Mouse (Mus musculus) limb, embryonic 14.5 days (tissue): ENCODE results near the gene Adam21. TPM values are rescaled to one million over a fixed set of nuclear protein-coding genes. Genes with fewer than 3 reads are reported as not detected.
A peak's percentile ranks its signal among the peaks of the same experiment; 100 is the strongest.
"Not testable (repeated sequence)": the region's sequence is repeated elsewhere in the genome, so short reads cannot be mapped to it uniquely, and the experiment has no call there.

ENCODE experiments used
- ATAC-seq: fragments of 200-750 bp; cut with Nextera tagmentation; 2 replicates; pipeline ENCODE4 v1.8.0; 2017; ENCODE audit warnings: low read depth, moderate number of reproducible peaks, moderate TSS enrichment; ENCODE audit not compliant: low FRiP score
- DNase-seq: peaks from one replicate; pipeline ENCODE4 v3.0.0-alpha.2; 2015; ENCODE audit warnings: low spot score
- H3K27ac ChIP-seq: fragments of 300-500 bp; sonication (generic); replicated peaks from 2 replicates; pipeline ENCODE4 v1.5.1; 2014; ENCODE audit warnings: low read depth, mild to moderate bottlenecking, low read length, moderate library complexity, mixed read lengths
- H3K27me3 ChIP-seq: fragments of 300-500 bp; sonication (generic); 2 replicates; pipeline ENCODE4 v1.6.1; 2014; ENCODE audit warnings: low read length, mixed read lengths; ENCODE audit not compliant: control insufficient read depth, insufficient read depth
- H3K36me3 ChIP-seq: fragments of 300-500 bp; sonication (generic); 2 replicates; pipeline ENCODE4 v1.6.1; 2014; ENCODE audit warnings: mild to moderate bottlenecking, low read length, moderate library complexity, mixed read lengths; ENCODE audit not compliant: control insufficient read depth, insufficient read depth
- H3K4me1 ChIP-seq: fragments of 300-500 bp; sonication (generic); 2 replicates; pipeline ENCODE4 v1.6.1; 2014; ENCODE audit warnings: antibody characterized with exemption, low read length, mixed read lengths; ENCODE audit not compliant: control insufficient read depth, insufficient read depth
- H3K4me2 ChIP-seq: fragments of 300-500 bp; sonication (generic); replicated peaks from 2 replicates; pipeline ENCODE4 v1.6.1; 2014; ENCODE audit warnings: low read depth, mild to moderate bottlenecking, low read length, moderate library complexity; ENCODE audit not compliant: severe bottlenecking
- H3K4me3 ChIP-seq: fragments of 300-500 bp; sonication (generic); replicated peaks from 2 replicates; pipeline ENCODE4 v1.5.1; 2014; ENCODE audit warnings: low read length
- H3K9ac ChIP-seq: fragments of 300-500 bp; sonication (generic); 2 replicates; pipeline ENCODE4 v1.6.1; 2014; ENCODE audit warnings: mild to moderate bottlenecking, low read depth, low read length, moderate library complexity; ENCODE audit not compliant: severe bottlenecking
- H3K9me3 ChIP-seq: fragments of 300-500 bp; sonication (generic); 2 replicates; pipeline ENCODE4 v1.6.1; 2016; ENCODE audit warnings: low read length; ENCODE audit not compliant: control insufficient read depth
- POLR2A ChIP-seq: fragments of 200-500 bp; IDR thresholded peaks from 2 replicates; pipeline ENCODE4 v1.8.0; 2012; ENCODE audit warnings: inconsistent platforms, mild to moderate bottlenecking, moderate library complexity, borderline replicate concordance; ENCODE audit not compliant: insufficient read depth, insufficient read length; ENCODE audit errors: extremely low read depth
- WGBS: fragments of 180-500 bp; shearing (Covaris S2); extraction: QIAGEN DNeasy Blood & Tissue Kit; methylation state at CpG from one replicate; pipeline ENCODE4 v1.1.7; 2014; 5-methylcytosine and 5-hydroxymethylcytosine counted together
- polyA plus RNA-seq, 2 experiments: library from polyadenylated mRNA; depleted of rRNA in 1 of 2; stranded (reverse) in 1 of 2; unstranded in 1 of 2; fragments of >200 nt; fragmentation: Nextera tagmentation in 1 of 2; extraction: Ambion mirVana in 1 of 2; gene quantifications; 2 replicates each; pipeline versions ENCODE4 v1.2.1 to v1.2.3; 2012 to 2014

Gene Adam21
- polyA plus RNA-seq, 2 experiments, result 0.11 to 0.22 TPM

DNA sequence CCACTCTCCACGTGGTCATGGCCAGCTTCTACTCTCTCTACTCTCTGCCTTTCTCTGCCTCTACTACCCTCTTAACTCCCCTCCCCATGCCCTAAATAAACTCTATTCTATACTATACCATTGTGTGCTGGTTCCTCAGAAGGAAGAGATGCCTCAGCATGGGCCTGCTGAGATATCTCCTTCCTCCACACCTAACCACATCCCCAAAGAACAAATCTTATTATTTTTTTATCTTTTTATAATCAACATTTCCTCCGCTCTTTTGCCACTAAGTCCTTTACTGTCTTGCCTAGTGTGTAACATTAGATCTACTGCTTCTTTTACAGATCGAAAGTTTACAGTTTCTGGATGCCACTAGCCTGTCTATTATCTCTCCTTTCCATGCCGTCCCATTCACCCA lies 21.1 kb downstream of the Adam21 start:
- 70% methylated on average over 4 of the region's 4 CpGs for WGBS

DNA sequence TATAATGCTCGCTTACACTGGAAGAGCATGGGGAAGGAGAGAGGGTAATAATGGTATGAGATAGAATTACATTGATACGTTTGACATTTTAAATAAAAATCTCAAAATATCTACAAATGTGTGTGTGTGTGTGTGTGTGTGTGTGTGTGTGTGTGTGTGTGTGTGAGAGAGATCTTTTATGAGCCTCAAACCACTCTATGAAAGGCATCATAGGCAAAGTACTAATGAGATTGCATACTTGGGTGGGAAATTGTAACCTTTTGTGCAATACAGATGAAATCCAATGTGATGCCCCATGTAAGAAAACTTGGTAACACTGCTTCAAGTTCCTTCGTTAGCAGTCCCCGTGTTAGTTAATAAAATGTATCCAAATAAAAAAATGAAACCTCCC lies 35.2 kb downstream of the Adam21 start:
- ATAC-seq, result peak; percentile 14; the same call in 1 of the 2 replicates
- Histone ChIP-seq H3K9me3 (no peaks in the 10 kb centered on the region), H3K9ac (peak overlapping the region; percentile 75), H3K27me3 (no peaks in the 10 kb centered on the region), H3K36me3 (no peaks in the 10 kb centered on the region), H3K27ac (peak overlapping the region; percentile 67; the same call in 1 of the 2 replicates), H3K4me3 (peak overlapping the region; percentile 80), H3K4me1 (peaks cover 3% of the 10 kb centered on the region; the same call in 1 of the 2 replicates), H3K4me2 (peak overlapping the region; percentile 66)
- 16% methylated on average over 4 of the region's 4 CpGs for WGBS
- TF ChIP-seq POLR2A, result no peak
- peak; percentile 7 for DNase-seq

More for the DNA sequence above, 21.1 kb downstream of the Adam21 start:
- ATAC-seq (no peak), DNase-seq (no peak)
- Histone ChIP-seq H3K36me3 (no peaks in the 10 kb centered on the region), H3K27ac (no peak overlapping the region), H3K4me1 (no peaks in the 10 kb centered on the region), H3K9ac (no peak overlapping the region), H3K27me3 (no peaks in the 10 kb centered on the region), H3K4me3 (no peak overlapping the region), H3K4me2 (no peak overlapping the region), H3K9me3 (no peaks in the 10 kb centered on the region)
- TF ChIP-seq POLR2A, result no peak

DNA sequence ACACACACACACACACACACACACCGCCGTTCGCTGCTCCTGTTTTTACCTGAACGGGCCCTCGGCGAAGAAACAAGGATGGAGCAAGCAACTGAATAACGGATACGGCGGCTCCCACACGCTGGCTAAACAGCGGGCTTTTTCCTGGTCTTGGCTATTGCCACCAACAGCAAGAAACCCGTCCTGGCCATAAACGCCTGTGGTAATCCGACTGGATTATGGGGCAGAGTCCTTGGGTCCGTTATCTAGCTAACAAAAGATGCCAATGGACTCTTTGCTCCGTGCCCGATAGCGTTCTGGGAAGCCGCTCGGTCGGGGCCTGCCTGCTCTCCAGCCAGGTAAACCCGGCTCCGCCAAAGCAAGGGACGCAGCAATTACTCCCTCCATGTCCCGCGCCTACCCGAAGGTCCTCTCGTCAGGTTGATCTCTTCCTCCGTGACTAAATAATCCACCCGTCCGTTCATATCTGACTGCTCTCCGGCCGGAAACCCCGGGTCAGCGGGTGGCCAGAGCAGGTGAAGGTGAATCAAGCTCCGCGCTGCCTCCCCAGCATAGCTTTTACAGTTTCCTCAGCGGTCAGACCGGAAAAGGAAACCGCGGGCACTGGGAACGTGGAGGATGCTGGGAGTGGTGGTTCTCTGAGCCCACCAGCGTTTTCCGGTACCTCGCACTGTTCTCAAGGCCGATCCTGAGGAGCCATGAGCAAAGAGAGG lies 35.8 kb downstream of the Adam21 start, which contains the start of the genes Gm20498 and Synj2bp:
Gm20498 (minus strand) TSS at position 590 of the 713 bp plus-strand sequence.
Synj2bp (minus strand) TSS at position 596 of the 713 bp plus-strand sequence.
- Histone ChIP-seq H3K27ac (peak within 1 kb of the TSS; percentile 67), H3K4me2 (peak within 1 kb of the TSS; percentile 66), H3K9me3 (no peaks in the 10 kb centered on the region), H3K27me3 (no peaks in the 10 kb centered on the region), H3K36me3 (no peaks in the 10 kb centered on the region), H3K4me1 (peaks cover 3% of the 10 kb centered on the region; the same call in 1 of the 2 replicates), H3K9ac (peak within 1 kb of the TSS; percentile 75), H3K4me3 (peak within 1 kb of the TSS; percentile 80)
- DNase-seq (peak; percentile 88), ATAC-seq (peak; percentile 95)
- under 1% methylated on average over 46 of the region's 46 CpGs for WGBS
- no peak for TF ChIP-seq POLR2A

DNA sequence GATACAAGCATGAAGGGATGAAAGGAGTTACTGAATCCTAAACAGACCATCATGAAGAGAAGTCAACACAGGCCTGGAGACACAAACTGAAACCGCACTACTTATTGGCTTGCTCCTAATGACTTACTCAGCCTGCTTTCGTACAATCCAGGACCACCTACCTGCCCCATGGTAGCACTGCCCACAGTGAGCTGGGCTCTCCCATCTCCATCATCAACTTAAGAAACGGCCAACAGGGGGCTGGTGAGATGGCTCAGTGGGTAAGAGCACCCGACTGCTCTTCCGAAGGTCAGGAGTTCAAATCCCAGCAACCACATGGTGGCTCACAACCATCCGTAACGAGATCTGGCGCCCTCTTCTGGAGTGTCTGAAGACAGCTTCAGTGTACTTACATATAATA lies 37.7 kb downstream of the Adam21 start:
- ATAC-seq, result not testable (repeated sequence)

More for the DNA sequence above, 37.7 kb downstream of the Adam21 start:
- not testable (repeated sequence) for H3K4me3 ChIP-seq, H3K4me2 ChIP-seq, DNase-seq, H3K9ac ChIP-seq, H3K9me3 ChIP-seq, H3K4me1 ChIP-seq, H3K36me3 ChIP-seq, H3K27me3 ChIP-seq, H3K27ac ChIP-seq
- 86% methylated on average over 5 of the region's 8 CpGs for WGBS

Other genes starting within 250 kb of the Adam21 start
- 4.2 and 5.2 TPM in 2 replicates for gene Slc8a3, start 235.3 kb downstream of the Adam21 start, polyA plus RNA-seq (2012; rRNA removed)
- gene Slc8a3, start 235.3 kb downstream of the Adam21 start, polyA plus RNA-seq (2014; fragmentation: Nextera tagmentation; extraction: Ambion mirVana), result 2.5 TPM in 2 replicates
- 0.96 and 1.1 TPM in 2 replicates for gene Gm4787, start 189.0 kb downstream of the Adam21 start, polyA plus RNA-seq (2012; rRNA removed)
- gene Gm4787, start 189.0 kb downstream of the Adam21 start, polyA plus RNA-seq (2014; fragmentation: Nextera tagmentation; extraction: Ambion mirVana), result 0.19 and 0.22 TPM in 2 replicates
- 0.70 and 0.75 TPM in 2 replicates for gene Adam4, start 146.5 kb downstream of the Adam21 start, polyA plus RNA-seq (2012; rRNA removed)
- 0.62 and 0.79 TPM in 2 replicates for gene Adam4, start 146.5 kb downstream of the Adam21 start, polyA plus RNA-seq (2014; fragmentation: Nextera tagmentation; extraction: Ambion mirVana)
- gene Cox16, start 83.3 kb downstream of the Adam21 start, polyA plus RNA-seq (2012; rRNA removed), result 79.2 and 102 TPM in 2 replicates
- 137 and 139 TPM in 2 replicates for gene Cox16, start 83.3 kb downstream of the Adam21 start, polyA plus RNA-seq (2014; fragmentation: Nextera tagmentation; extraction: Ambion mirVana)
- 18.8 and 19.3 TPM in 2 replicates for gene Gm20498, start 35.6 kb downstream of the Adam21 start, polyA plus RNA-seq (2012; rRNA removed)
- 22.6 and 30.2 TPM in 2 replicates for gene Gm20498, start 35.6 kb downstream of the Adam21 start, polyA plus RNA-seq (2014; fragmentation: Nextera tagmentation; extraction: Ambion mirVana)
- gene Synj2bp, start 35.6 kb downstream of the Adam21 start, polyA plus RNA-seq (2012; rRNA removed), result 22.2 and 24.9 TPM in 2 replicates
- 32.2 and 38.7 TPM in 2 replicates for gene Synj2bp, start 35.6 kb downstream of the Adam21 start, polyA plus RNA-seq (2014; fragmentation: Nextera tagmentation; extraction: Ambion mirVana)
- 49.4 and 57.5 TPM in 2 replicates for gene Med6, start 26.5 kb upstream of the Adam21 start, polyA plus RNA-seq (2012; rRNA removed)
- 72.6 and 73.1 TPM in 2 replicates for gene Med6, start 26.5 kb upstream of the Adam21 start, polyA plus RNA-seq (2014; fragmentation: Nextera tagmentation; extraction: Ambion mirVana)
- gene Ttc9, start 62.8 kb upstream of the Adam21 start, polyA plus RNA-seq (2012; rRNA removed), result 1.1 TPM in 2 replicates
- gene Ttc9, start 62.8 kb upstream of the Adam21 start, polyA plus RNA-seq (2014; fragmentation: Nextera tagmentation; extraction: Ambion mirVana), result 1.2 and 1.6 TPM in 2 replicates
- 0.83 and 0.87 TPM in 2 replicates for gene Map3k9, start 212.7 kb upstream of the Adam21 start, polyA plus RNA-seq (2012; rRNA removed)
- 1.5 and 1.6 TPM in 2 replicates for gene Map3k9, start 212.7 kb upstream of the Adam21 start, polyA plus RNA-seq (2014; fragmentation: Nextera tagmentation; extraction: Ambion mirVana)